ENCODE assay signal across 28 mouse cellular contexts in the genomic region with DNA sequence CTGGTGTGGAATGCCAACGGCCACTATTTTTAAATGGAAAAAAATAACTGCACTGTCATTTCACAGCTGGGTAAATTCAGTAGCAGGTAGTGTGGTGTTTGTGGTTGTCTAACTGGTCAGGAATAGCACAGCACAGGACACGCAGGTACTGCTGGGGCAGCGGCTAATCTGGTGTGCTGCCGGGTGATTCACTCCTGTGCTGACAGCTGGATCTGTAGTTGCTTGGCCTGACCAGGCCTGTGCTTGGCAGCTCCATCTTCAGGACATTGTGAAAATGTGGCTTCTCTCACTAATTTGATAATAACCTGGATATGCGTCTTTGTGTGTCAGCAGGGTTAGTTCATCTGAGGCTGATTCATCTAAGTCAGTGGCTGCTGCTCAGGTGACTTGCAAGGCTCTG.
DNase-seq lines count a peak whose midpoint lies in the region; ATAC-seq and TF ChIP-seq lines count a peak whose summit lies in the region.
"Had no signal": no experiment of that assay in that cellular context is flagged by ENCODE, and none has a peak within 500 bp of the region (broad histone marks: within the 10 kb centered on the region; RNA-seq: fewer than 3 reads in every experiment).

No protein-coding gene starts in this region.

- intact Hi-C loops in heart, adult 2 months (cut with DNase I), result no loop called here
- intact Hi-C loops in heart, postnatal 14 days (cut with DNase I), result no loop called here

- peaks cover 10% of the 10 kb centered on the region for H3K36me3 ChIP-seq in heart, adult 2 months (ENCODE audit: control insufficient read depth, insufficient read depth, low read length)
- H3K36me3 ChIP-seq in C2C12 (ENCODE audit: control insufficient read depth, insufficient read depth) (no peaks in the 10 kb centered on the region), myocyte (ENCODE audit: control insufficient read depth, insufficient read depth) (no peaks in the 10 kb centered on the region)
- peaks cover 94% of the 10 kb centered on the region for H3K36me3 ChIP-seq in heart, embryonic 14.5 days (ENCODE audit: control insufficient read depth, insufficient read depth, low read length)
- H3K36me3 ChIP-seq in neural tube, embryonic 15.5 days, result no peaks in the 10 kb centered on the region
- H3K36me3 ChIP-seq: forebrain, embryonic 12.5 days; G1E; hindbrain, embryonic 15.5 days had no signal

- H3K79me2 ChIP-seq in heart, adult 2 months (replicated peaks; ENCODE audit: control insufficient read depth, insufficient read depth, low read length), result no peaks in the 10 kb centered on the region
- H3K79me2 ChIP-seq in C2C12 (ENCODE audit: control insufficient read depth, insufficient read depth) (no peaks in the 10 kb centered on the region), myocyte (ENCODE audit: control insufficient read depth, insufficient read depth) (no peaks in the 10 kb centered on the region)

- H3K27me3 ChIP-seq in heart, adult 2 months (ENCODE audit: control insufficient read depth, insufficient read depth, low read length), result no peaks in the 10 kb centered on the region
- no peaks in the 10 kb centered on the region for H3K27me3 ChIP-seq in C2C12 (ENCODE audit: control insufficient read depth, insufficient read depth, insufficient read length)
- no peaks in the 10 kb centered on the region for H3K27me3 ChIP-seq in heart, embryonic 14.5 days (ENCODE audit: control insufficient read depth, insufficient read depth, low read length)
- no peaks in the 10 kb centered on the region for H3K27me3 ChIP-seq in myocyte (ENCODE audit: control insufficient read depth, insufficient read depth, insufficient read length)
- H3K27me3 ChIP-seq in neural tube, embryonic 15.5 days (replicated peaks), result no peaks in the 10 kb centered on the region
- H3K27me3 ChIP-seq: CH12.LX; embryonic facial prominence, embryonic 12.5 days; forebrain, embryonic 12.5 days; hindbrain, embryonic 15.5 days; intestine, embryonic 15.5 days; liver, embryonic 15.5 days; lung, embryonic 15.5 days had no signal

- peaks cover 9% of the 10 kb centered on the region for H3K4me1 ChIP-seq in heart, adult 2 months (ENCODE audit: control insufficient read depth, insufficient read depth, low read length)
- peaks cover 21 to 33% of the 10 kb centered on the region in 2 experiments for H3K4me1 ChIP-seq in heart, embryonic 14.5 days (ENCODE audit: control insufficient read depth in 2 of 2, insufficient read depth in 2 of 2, low read length in 2 of 2)
- no peaks in the 10 kb centered on the region for H3K4me1 ChIP-seq in neural tube, embryonic 15.5 days
- H3K4me1 ChIP-seq: embryonic facial prominence, embryonic 12.5 days; forebrain, embryonic 12.5 days; hindbrain, embryonic 15.5 days; intestine, embryonic 15.5 days; liver, embryonic 15.5 days; lung, embryonic 15.5 days had no signal

- H3K4me2 ChIP-seq in heart, embryonic 14.5 days (ENCODE audit: low read length), result no peak overlapping the region
- H3K4me2 ChIP-seq in myocyte (ENCODE audit: low read depth), result no peak overlapping the region
- H3K4me2 ChIP-seq in neural tube, embryonic 15.5 days, result no peak overlapping the region
- H3K4me2 ChIP-seq: embryonic facial prominence, embryonic 12.5 days; forebrain, embryonic 12.5 days; hindbrain, embryonic 15.5 days; intestine, embryonic 15.5 days; liver, embryonic 15.5 days; lung, embryonic 15.5 days had no signal

- TF ChIP-seq POLR2A in heart, adult 2 months (IDR thresholded peaks at IDR 0.05; ENCODE audit: insufficient read depth, low read depth, low read length), result no peak
- TF ChIP-seq POLR2A in myocyte (IDR thresholded peaks at IDR 0.05; ENCODE audit: insufficient read length, low read depth), result no peak

- no peak overlapping the region for H3K9ac ChIP-seq in heart, adult 2 months (ENCODE audit: low read depth, low read length)
- no peak overlapping the region for H3K9ac ChIP-seq in heart, embryonic 14.5 days (ENCODE audit: low read length)
- H3K9ac ChIP-seq in neural tube, embryonic 15.5 days (replicated peaks), result no peak overlapping the region
- H3K9ac ChIP-seq: embryonic facial prominence, embryonic 12.5 days; forebrain, embryonic 12.5 days; hindbrain, embryonic 15.5 days; intestine, embryonic 15.5 days; liver, embryonic 15.5 days; lung, embryonic 15.5 days had no signal

- ATAC-seq in heart, embryonic 14.5 days (ENCODE audit: insufficient number of reproducible peaks, insufficient read depth, low FRiP score, low read depth), result no peak
- ATAC-seq in neural tube, embryonic 15.5 days (ENCODE audit: low FRiP score), result no peak
- ATAC-seq: intestine, embryonic 15.5 days; midbrain, embryonic 16.5 days had no signal

- no peaks in the 10 kb centered on the region for H3K79me3 ChIP-seq in C2C12 (ENCODE audit: low read depth)

- no peak overlapping the region for H3ac ChIP-seq in C2C12 (ENCODE audit: control insufficient read depth, insufficient read length, low read depth)
- H3ac ChIP-seq in myocyte (ENCODE audit: control insufficient read depth, insufficient read length), result no peak overlapping the region

- WGBS in heart, adult 2 months, result 54% methylated on average over 5 of the region's 5 CpGs
- WGBS in heart, embryonic 14.5 days, result 34% methylated on average over 5 of the region's 5 CpGs
- 94% methylated on average over 5 of the region's 5 CpGs for WGBS in neural tube, embryonic 15.5 days

- H3K4me3 ChIP-seq in heart, adult 2 months, result no peak overlapping the region
- H3K4me3 ChIP-seq in C2C12 (ENCODE audit: insufficient read depth, poor library complexity, severe bottlenecking) (no peak overlapping the region), myocyte (no peak overlapping the region)
- no peak overlapping the region for H3K4me3 ChIP-seq in heart, embryonic 14.5 days (ENCODE audit: control insufficient read depth in 1 of 2, insufficient read depth in 1 of 2, low read depth in 1 of 2, low read length in 2 of 2)
- no peak overlapping the region for H3K4me3 ChIP-seq in neural tube, embryonic 15.5 days (replicated peaks)
- H3K4me3 ChIP-seq: embryonic facial prominence, embryonic 12.5 days; erythroblast, embryonic 14.5 days; forebrain, embryonic 12.5 days; hindbrain, embryonic 15.5 days; intestine, embryonic 15.5 days; limb, embryonic 10.5 days; liver, embryonic 15.5 days; lung, embryonic 15.5 days had no signal

- H3K9me3 ChIP-seq in heart, embryonic 14.5 days (ENCODE audit: control insufficient read depth, low read length), result no peaks in the 10 kb centered on the region
- H3K9me3 ChIP-seq in neural tube, embryonic 15.5 days (replicated peaks), result no peaks in the 10 kb centered on the region
- H3K9me3 ChIP-seq: embryonic facial prominence, embryonic 12.5 days; forebrain, embryonic 12.5 days; hindbrain, embryonic 15.5 days; intestine, embryonic 15.5 days; limb, embryonic 10.5 days; liver, embryonic 15.5 days; lung, embryonic 15.5 days had no signal

- 0 out of 2 replicates have a peak, but pooled peaks have one; percentile 16 for TF ChIP-seq CTCF in heart, adult 2 months (IDR thresholded peaks at IDR 0.05)
- TF ChIP-seq CTCF in C2C12 (IDR thresholded peaks at IDR 0.05; ENCODE audit: control insufficient read depth, insufficient read depth, insufficient read length), result no peak

- peak in 1 of 2 experiments; percentile 60 for DNase-seq in heart, adult 2 months
- DNase-seq in heart, postnatal 14 days, result no peak
- no peak for DNase-seq in kidney, adult 18-20 months
- DNase-seq: adrenal gland, adult 8-10 months; cerebellum, adult 18-20 months; cerebellum, postnatal 14 days; kidney, adult 9 months; kidney, postnatal 14 days; liver; lung, postnatal 36 days; right cerebral cortex, postnatal 14 days; spleen, adult 18-20 months; thymus, postnatal 25 days had no signal

- H3K27ac ChIP-seq in heart, adult 2 months, result peak overlapping the region; percentile 69
- peak overlapping the region; percentile 77 to 84 for H3K27ac ChIP-seq in heart, embryonic 14.5 days (replicated peaks in 1 of 2; ENCODE audit: control insufficient read depth in 1 of 2, insufficient read depth in 1 of 2, low read depth in 2 of 2, low read length in 2 of 2)
- no peak overlapping the region for H3K27ac ChIP-seq in neural tube, embryonic 15.5 days (replicated peaks)
- H3K27ac ChIP-seq: embryonic facial prominence, embryonic 12.5 days; forebrain, embryonic 12.5 days; hindbrain, embryonic 15.5 days; intestine, embryonic 15.5 days; limb, embryonic 10.5 days; liver, embryonic 15.5 days; lung, embryonic 15.5 days had no signal

- TF ChIP-seq EP300 in heart, adult 2 months (IDR thresholded peaks at IDR 0.05; ENCODE audit: insufficient read depth, low read depth, low read length), result peak; percentile 29; the same call in 1 of the 2 replicates

TF ChIP-seq in C2C12, 6 proteins besides CTCF, POLR2A, EP300 and RAD21:
- TF ChIP-seq MYOD1 (IDR thresholded peaks at IDR 0.05; ENCODE audit: control insufficient read depth, insufficient read length, low read depth) (peak; percentile 78), CEBPB (IDR thresholded peaks at IDR 0.05; ENCODE audit: low read depth) (no peak)
TF ChIP-seq in C2C12: peak in this region for 1.

TF ChIP-seq in myocyte, 11 proteins besides CTCF, POLR2A, EP300 and RAD21:
- TF ChIP-seq E2F4 (IDR thresholded peaks at IDR 0.05; ENCODE audit: insufficient read depth) (no peak), MYOD1 (IDR thresholded peaks at IDR 0.05; ENCODE audit: control insufficient read depth in 1 of 3, insufficient read length in 2 of 3, low read depth in 2 of 3) (peak; percentile 36 to 93 (median 79)), POLR2AphosphoS2 (IDR thresholded peaks at IDR 0.05; ENCODE audit: insufficient read length, low read depth) (no peak), SRF (IDR thresholded peaks at IDR 0.05; ENCODE audit: control insufficient read depth, insufficient read length, low read depth) (no peak), MYOG (IDR thresholded peaks at IDR 0.05; ENCODE audit: control insufficient read depth in 1 of 3, insufficient read depth in 1 of 3, insufficient read length in 2 of 3, low read depth in 2 of 3) (peak; percentile 72 to 95 (median 88)), MAX (IDR thresholded peaks at IDR 0.05; ENCODE audit: low read depth) (no peak), TCF12 (IDR thresholded peaks at IDR 0.05; ENCODE audit: insufficient read depth, poor library complexity, severe bottlenecking) (no peak), USF1 (IDR thresholded peaks at IDR 0.05; ENCODE audit: low read depth) (no peak), CEBPB (IDR thresholded peaks at IDR 0.05; ENCODE audit: insufficient read depth, poor library complexity, severe bottlenecking) (no peak), TCF3 (IDR thresholded peaks at IDR 0.05; ENCODE audit: insufficient read length, low read depth) (peak; percentile 46), REST (IDR thresholded peaks at IDR 0.05; ENCODE audit: insufficient read depth, insufficient read length) (no peak)
